Mouse (Mus musculus): Measurements from ENCODE around the gene Cmtm8. TPM values are rescaled to one million over a fixed set of nuclear protein-coding genes. Genes with fewer than 3 reads are reported as not detected.

The Cmtm8 gene
- polyA plus RNA-seq, 1 experiment from 2014 or later: 31.7 TPM

DNA sequence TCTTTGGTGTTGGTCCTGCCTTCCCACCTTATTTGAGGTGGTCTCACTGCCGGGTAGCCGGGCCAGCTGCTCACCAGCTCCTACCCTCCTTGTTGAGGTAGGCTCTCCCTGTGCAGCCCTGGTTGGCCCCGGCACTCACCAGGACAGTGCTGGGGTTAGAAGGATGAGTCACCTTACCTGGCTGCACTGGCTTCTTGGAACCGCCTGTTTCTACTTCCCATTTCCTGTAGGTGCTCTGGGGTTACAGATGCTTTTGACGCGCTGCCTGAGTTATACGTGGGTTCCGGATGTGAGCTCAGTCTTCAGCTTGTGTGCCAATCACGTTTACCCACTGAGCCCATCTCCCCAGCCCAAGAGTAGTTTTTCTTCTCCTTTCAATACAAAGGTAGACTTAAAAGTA is 103.6 kb downstream of the Cmtm8 start:
- Histone ChIP-seq H3K27me3 (ENCODE audit: insufficient read depth, poor library complexity, severe bottlenecking) (no peaks in the 10 kb centered on the region), H3K36me3 (peaks cover 38% of the 10 kb centered on the region), H3K27ac (no peak overlapping the region), H3K9me3 (no peaks in the 10 kb centered on the region), H3K4me3 (no peak overlapping the region), H3K4me1 (replicated peaks) (peaks cover 12% of the 10 kb centered on the region; the same call in 1 of the 2 replicates)
- DNase-seq (ENCODE audit: low spot score): no peak
- 89% methylated on average over 9 of the region's 9 CpGs for WGBS

Other genes with a start within 250 kb of the Cmtm8 start
- 67.4 and 68.7 TPM in 2 replicates for gene Cnot10, start 204.0 kb downstream of the Cmtm8 start, polyA plus RNA-seq (2016; fragmentation: Nextera tagmentation; extraction: Ambion mirVana)
- gene Dync1li1, start 155.4 kb downstream of the Cmtm8 start, polyA plus RNA-seq (2016; fragmentation: Nextera tagmentation; extraction: Ambion mirVana): 99.8 and 122 TPM in 2 replicates
- 23.8 and 30.0 TPM in 2 replicates for gene Cmtm6, start 113.0 kb downstream of the Cmtm8 start, polyA plus RNA-seq (2016; fragmentation: Nextera tagmentation; extraction: Ambion mirVana)
- gene Cmtm7, start 62.3 kb downstream of the Cmtm8 start, polyA plus RNA-seq (2016; fragmentation: Nextera tagmentation; extraction: Ambion mirVana): 96.0 and 108 TPM in 2 replicates
- gene Gpd1l, start 89.8 kb upstream of the Cmtm8 start, polyA plus RNA-seq (2016; fragmentation: Nextera tagmentation; extraction: Ambion mirVana): 14.3 and 16.0 TPM in 2 replicates
- 1.00 and 1.6 TPM in 2 replicates for gene Osbpl10, start 134.4 kb upstream of the Cmtm8 start, polyA plus RNA-seq (2016; fragmentation: Nextera tagmentation; extraction: Ambion mirVana)
- gene Rps27rt, start 138.6 kb upstream of the Cmtm8 start, polyA plus RNA-seq (2016; fragmentation: Nextera tagmentation; extraction: Ambion mirVana): 272 TPM in 2 replicates